Mouse (Mus musculus) ES-E14 (cell line): ENCODE measurements at regions not wholly inside any gene's neighbourhood (a gene's known extent, or its start where the extent isn't known, plus 50 kb on each side); places are given as distances from the start of the nearest gene placed in this dataset.
A peak's percentile ranks its signal among the peaks of the same experiment; 100 is the strongest.

Experiments used
- DNase-seq: peaks from one replicate; pipeline ENCODE4 v3.0.0-alpha.2; 2013; ENCODE audit warnings: low read depth, low spot score
- H3K27ac ChIP-seq: 2 replicates; pipeline ENCODE4 v1.5.1; 2012; ENCODE audit warnings: low read depth, mild to moderate bottlenecking, low read length, moderate library complexity, mixed read lengths; ENCODE audit not compliant: poor library complexity, insufficient read depth, severe bottlenecking
- H3K36me3 ChIP-seq: 2 replicates; pipeline ENCODE4 v1.6.1; 2012; ENCODE audit warnings: mild to moderate bottlenecking, low read length, moderate library complexity, mixed read lengths; ENCODE audit not compliant: control insufficient read depth, poor library complexity, insufficient read depth, severe bottlenecking
- H3K4me1 ChIP-seq, 2 experiments: fragments of 150-350 bp in 1 of 2; sonication (generic) in 1 of 2; 2 replicates each; pipeline ENCODE4 v1.6.1; 2012; ENCODE audit warnings: low read length in 2 of 2, mild to moderate bottlenecking in 1 of 2, mixed read lengths in 1 of 2; ENCODE audit not compliant: control insufficient read depth in 2 of 2, insufficient read depth in 2 of 2, poor library complexity in 1 of 2
- H3K4me3 ChIP-seq, 2 experiments: fragments of 150-350 bp in 1 of 2; sonication (generic) in 1 of 2; 2 replicates each; pipeline ENCODE4 v1.5.1; 2012; ENCODE audit warnings: low read length in 2 of 2, low read depth in 1 of 2, mild to moderate bottlenecking in 1 of 2, mixed read lengths in 1 of 2; ENCODE audit not compliant: insufficient read depth in 1 of 2, poor library complexity in 1 of 2, severe bottlenecking in 1 of 2
- H3K9ac ChIP-seq: 2 replicates; pipeline ENCODE4 v1.6.1; 2012; ENCODE audit warnings: low read depth, mild to moderate bottlenecking, low read length, mixed read lengths; ENCODE audit not compliant: poor library complexity, insufficient read depth, severe bottlenecking
- H3K9me3 ChIP-seq: fragments of 150-350 bp; sonication (generic); 2 replicates; pipeline ENCODE4 v1.6.1; 2012; ENCODE audit warnings: low read depth, mild to moderate bottlenecking, low read length; ENCODE audit not compliant: control insufficient read depth, insufficient read depth
- CHD2 ChIP-seq: IDR thresholded peaks from 2 replicates; pipeline ENCODE4 v1.6.1; 2014; ENCODE audit warnings: mild to moderate bottlenecking, low read depth, low read length, inconsistent platforms
- HCFC1 ChIP-seq: IDR thresholded peaks from 2 replicates; pipeline ENCODE4 v1.6.1; 2012; ENCODE audit warnings: low read length, inconsistent platforms, borderline replicate concordance; ENCODE audit not compliant: insufficient read depth
- MAFK ChIP-seq: IDR thresholded peaks from 2 replicates; pipeline ENCODE4 v1.6.1; 2014; ENCODE audit warnings: mild to moderate bottlenecking, low read depth, low read length, inconsistent platforms; ENCODE audit not compliant: insufficient read depth
- ZC3H11A ChIP-seq: IDR thresholded peaks from 2 replicates; pipeline ENCODE4 v1.6.1; 2012; ENCODE audit warnings: low read depth, mild to moderate bottlenecking, inconsistent platforms, low read length, borderline replicate concordance
- ZNF384 ChIP-seq: IDR thresholded peaks from 2 replicates; pipeline ENCODE4 v1.6.1; 2012; ENCODE audit warnings: low read depth, low read length, inconsistent platforms
- in situ Hi-C, 2 experiments: fragments of 600-800 bp; cut with MboI; formaldehyde crosslinking; loops; one replicate each; pipeline ENCODE4 v1.15.1; 2025; ENCODE audit warnings: low sequenced_read_pairs in 2 of 2, inconsistent platforms in 1 of 2; ENCODE audit not compliant: unreplicated experiment in 2 of 2

DNA sequence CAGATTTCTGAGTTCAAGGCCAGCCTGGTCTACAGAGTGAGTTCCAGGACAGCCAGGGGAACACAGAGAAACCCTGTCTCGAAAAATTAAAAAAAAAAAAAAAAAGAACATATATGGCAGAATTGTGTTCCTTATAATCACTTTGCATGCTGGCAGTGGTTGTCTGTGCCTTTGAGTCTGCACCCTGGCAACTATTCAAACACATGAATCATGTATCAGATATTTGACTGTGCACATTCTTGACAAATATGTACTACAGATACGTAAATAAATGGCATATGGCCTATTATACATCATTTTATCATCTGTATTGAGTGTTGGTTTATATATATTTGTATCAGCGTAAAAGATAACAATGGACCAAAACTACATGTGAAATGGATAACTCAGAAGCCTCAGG, 246.7 kb upstream of the N4bp1 start:
- Histone ChIP-seq H3K27ac (no peak overlapping the region), H3K4me1 (no peaks in the 10 kb centered on the region), H3K4me3 (no peak overlapping the region), H3K9ac (no peak overlapping the region), H3K36me3 (no peaks in the 10 kb centered on the region; the same call in 1 of the 2 replicates), H3K9me3 (no peaks in the 10 kb centered on the region)
- TF ChIP-seq ZNF384, result no peak
- TF ChIP-seq CHD2, result no peak
- no peak for TF ChIP-seq MAFK
- no peak for TF ChIP-seq ZC3H11A
- no peak for TF ChIP-seq HCFC1
- in situ Hi-C loops, result no loop called here
- DNase-seq, result no peak

DNA sequence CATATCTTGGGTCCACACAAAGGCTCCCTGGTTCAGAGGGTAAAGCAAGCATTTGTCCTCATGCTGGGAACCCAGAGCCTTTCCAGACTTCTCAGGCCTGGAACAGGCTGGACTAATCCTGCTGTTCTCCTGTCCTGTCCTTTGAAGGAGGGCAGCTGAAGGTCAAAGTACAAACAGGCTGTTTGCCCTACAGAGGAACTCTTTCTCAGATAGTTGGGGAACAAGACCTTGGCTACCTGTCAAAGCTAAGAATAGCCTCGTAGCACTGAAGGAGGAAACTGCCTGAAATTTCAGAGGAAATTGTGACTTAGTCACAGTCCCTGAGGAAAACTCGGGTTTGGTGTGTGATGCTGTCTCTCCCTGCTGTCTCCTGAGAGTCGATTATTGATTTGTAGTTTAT, 245.6 kb upstream of the N4bp1 start:
- Histone ChIP-seq H3K27ac (peak overlapping the region; percentile 3; the same call in 1 of the 2 replicates), H3K9ac (no peak overlapping the region), H3K4me3 (no peak overlapping the region), H3K9me3 (no peaks in the 10 kb centered on the region), H3K4me1 (no peaks in the 10 kb centered on the region), H3K36me3 (no peaks in the 10 kb centered on the region; the same call in 1 of the 2 replicates)
- no peak for TF ChIP-seq ZC3H11A
- TF ChIP-seq HCFC1, result no peak
- no peak for TF ChIP-seq CHD2
- TF ChIP-seq MAFK, result no peak
- no peak for TF ChIP-seq ZNF384
- in situ Hi-C loops, result no loop called here
- DNase-seq, result no peak

GRCm38 (mm10) chr8:87128593-87128992, 243.5 kb upstream of the N4bp1 start:
- H3K4me3 ChIP-seq, result no peak overlapping the region
- no peak for DNase-seq
- no peaks in the 10 kb centered on the region; the same call in 1 of the 2 replicates for H3K36me3 ChIP-seq
- H3K4me1 ChIP-seq, result no peaks in the 10 kb centered on the region
- no peaks in the 10 kb centered on the region for H3K9me3 ChIP-seq
- in situ Hi-C loops, result no loop called here
- H3K27ac ChIP-seq, result no peak overlapping the region; the same call in 1 of the 2 replicates
- H3K9ac ChIP-seq, result no peak overlapping the region
- TF ChIP-seq ZC3H11A (no peak), ZNF384 (no peak), MAFK (no peak), HCFC1 (no peak)

- H3K4me1 ChIP-seq, result no peaks in the 10 kb centered on the region
- no peak overlapping the region for H3K9ac ChIP-seq
- TF ChIP-seq MAFK (no peak), CHD2 (no peak), ZNF384 (no peak), HCFC1 (no peak), ZC3H11A (no peak)
- in situ Hi-C loops, result no loop called here
- DNase-seq, result no peak
- H3K9me3 ChIP-seq, result no peaks in the 10 kb centered on the region
- H3K27ac ChIP-seq, result no peak overlapping the region
- no peaks in the 10 kb centered on the region for H3K36me3 ChIP-seq
- H3K4me3 ChIP-seq, result no peak overlapping the region
Observed at GRCm38 (mm10) chr8:87116190-87116765, 231.2 kb upstream of the N4bp1 start.

DNA sequence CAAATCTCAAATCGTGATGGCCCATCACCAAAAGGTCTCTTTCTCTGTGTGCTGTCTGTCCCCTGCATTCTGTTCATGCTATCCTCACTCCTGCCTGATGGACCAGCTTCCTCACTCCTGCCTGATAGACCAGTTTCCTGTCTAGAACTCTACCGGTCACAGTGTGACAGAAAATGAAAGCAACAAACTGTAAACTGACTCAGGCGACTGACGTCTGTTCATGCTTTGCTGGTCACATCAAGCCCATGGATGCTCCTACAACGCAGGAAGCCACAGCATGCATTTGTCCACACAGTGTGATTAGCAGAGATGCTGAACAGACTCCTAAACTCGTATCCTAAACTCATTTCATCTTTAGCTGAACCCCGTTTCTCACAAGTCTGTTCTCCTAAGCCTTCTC, 227.3 kb upstream of the N4bp1 start:
- in situ Hi-C loops, result no loop called here
- DNase-seq, result no peak
- H3K4me3 ChIP-seq, result no peak overlapping the region

More for the DNA sequence above, 227.3 kb upstream of the N4bp1 start:
- no peaks in the 10 kb centered on the region for H3K36me3 ChIP-seq
- TF ChIP-seq ZC3H11A (no peak), MAFK (no peak), ZNF384 (no peak), HCFC1 (no peak), CHD2 (no peak)
- H3K9ac ChIP-seq, result no peak overlapping the region
- H3K4me1 ChIP-seq, result no peaks in the 10 kb centered on the region
- no peaks in the 10 kb centered on the region for H3K9me3 ChIP-seq
- H3K27ac ChIP-seq, result no peak overlapping the region
